Mouse (Mus musculus) midbrain, embryonic 15.5 days (tissue): ENCODE measurements at regions not wholly inside any gene's neighbourhood (a gene's known extent, or its start where the extent isn't known, plus 50 kb on each side); places are given as distances from the start of the nearest gene placed in this dataset.

Experiments
- ATAC-seq: fragments of 200-750 bp; cut with Nextera tagmentation; replicated peaks from 2 replicates; pipeline ENCODE4 v1.8.0; 2017; ENCODE audit warnings: moderate TSS enrichment
- H3K27ac ChIP-seq: fragments of 300-500 bp; sonication (generic); 2 replicates; pipeline ENCODE4 v1.5.1; 2015; ENCODE audit warnings: mild to moderate bottlenecking, inconsistent platforms
- H3K27me3 ChIP-seq: fragments of 300-500 bp; sonication (generic); replicated peaks from 2 replicates; pipeline ENCODE4 v1.6.1; 2015; ENCODE audit warnings: inconsistent platforms
- H3K36me3 ChIP-seq: fragments of 300-500 bp; sonication (generic); replicated peaks from 2 replicates; pipeline ENCODE4 v1.6.1; 2015; ENCODE audit warnings: inconsistent platforms
- H3K4me1 ChIP-seq: fragments of 300-500 bp; sonication (generic); 2 replicates; pipeline ENCODE4 v1.6.1; 2015; ENCODE audit warnings: inconsistent platforms
- H3K4me2 ChIP-seq: fragments of 300-500 bp; sonication (generic); 2 replicates; pipeline ENCODE4 v1.6.1; 2015; ENCODE audit warnings: inconsistent platforms, mild to moderate bottlenecking, moderate library complexity
- H3K4me3 ChIP-seq: fragments of 300-500 bp; sonication (generic); 2 replicates; pipeline ENCODE4 v1.5.1; 2015; ENCODE audit warnings: mild to moderate bottlenecking, inconsistent platforms
- H3K9ac ChIP-seq: fragments of 300-500 bp; sonication (generic); 2 replicates; pipeline ENCODE4 v1.6.1; 2015; ENCODE audit warnings: mild to moderate bottlenecking, inconsistent platforms
- H3K9me3 ChIP-seq: fragments of 300-500 bp; sonication (generic); 2 replicates; pipeline ENCODE4 v1.6.1; 2016; ENCODE audit warnings: inconsistent platforms
- WGBS: fragments of 180-500 bp; shearing (Covaris S2); methylation state at CpG from one replicate; pipeline ENCODE4 v1.1.7; 2015; ENCODE audit warnings: mixed read lengths; 5-methylcytosine and 5-hydroxymethylcytosine counted together

DNA sequence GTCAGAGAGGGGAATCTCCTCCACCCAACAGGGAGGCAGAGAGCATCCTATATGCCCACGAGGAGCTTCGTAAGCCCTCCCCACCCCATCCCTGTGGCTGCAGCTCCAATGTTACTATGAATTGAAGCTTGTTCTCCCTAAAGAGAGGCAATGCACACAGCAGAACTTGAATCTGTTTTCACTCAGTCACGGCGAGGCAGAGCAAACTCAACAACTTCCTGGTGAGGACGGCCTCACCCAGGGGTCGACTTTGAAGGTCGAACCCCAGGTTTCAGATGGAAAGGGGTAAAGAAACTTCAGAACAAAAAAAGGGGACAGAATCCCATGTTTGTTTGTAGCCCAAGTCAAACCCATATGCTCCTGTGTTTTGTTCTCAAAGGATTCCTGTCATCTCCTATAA lies 538.5 kb upstream of the Gm19410 start:
- ATAC-seq = no peak
- WGBS = 87% methylated on average over 7 of the region's 7 CpGs
- H3K4me2 ChIP-seq = no peak overlapping the region
- no peaks in the 10 kb centered on the region for H3K4me1 ChIP-seq
- no peaks in the 10 kb centered on the region for H3K27me3 ChIP-seq
- no peak overlapping the region for H3K27ac ChIP-seq
- H3K4me3 ChIP-seq = no peak overlapping the region
- H3K9ac ChIP-seq = no peak overlapping the region
- no peaks in the 10 kb centered on the region for H3K9me3 ChIP-seq
- H3K36me3 ChIP-seq = no peaks in the 10 kb centered on the region

DNA sequence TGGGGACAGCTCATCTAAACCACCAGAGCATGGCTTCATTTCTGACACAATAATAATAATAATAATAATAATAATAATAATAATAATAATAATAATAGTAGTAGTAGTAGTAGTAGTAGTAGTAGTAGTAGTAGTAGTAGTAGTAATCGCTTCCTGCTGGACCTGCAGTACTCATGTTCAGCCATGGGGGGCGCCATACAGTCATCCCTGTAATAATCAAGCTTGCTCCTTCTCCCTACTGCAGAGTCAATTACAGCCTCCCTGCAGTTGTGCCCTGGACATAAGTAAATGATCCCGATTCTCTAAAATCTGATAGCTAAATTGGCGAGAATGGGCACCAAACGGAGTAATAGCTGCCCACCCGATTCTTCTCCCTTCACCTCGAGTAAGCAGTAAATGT lies 537.1 kb upstream of the Gm19410 start:
- Histone ChIP-seq H3K36me3 (no peaks in the 10 kb centered on the region), H3K27ac (no peak overlapping the region), H3K4me2 (no peak overlapping the region), H3K4me1 (no peaks in the 10 kb centered on the region), H3K27me3 (no peaks in the 10 kb centered on the region), H3K4me3 (no peak overlapping the region), H3K9ac (no peak overlapping the region), H3K9me3 (no peaks in the 10 kb centered on the region)
- 80% methylated on average over 7 of the region's 7 CpGs for WGBS
- ATAC-seq = no peak

DNA sequence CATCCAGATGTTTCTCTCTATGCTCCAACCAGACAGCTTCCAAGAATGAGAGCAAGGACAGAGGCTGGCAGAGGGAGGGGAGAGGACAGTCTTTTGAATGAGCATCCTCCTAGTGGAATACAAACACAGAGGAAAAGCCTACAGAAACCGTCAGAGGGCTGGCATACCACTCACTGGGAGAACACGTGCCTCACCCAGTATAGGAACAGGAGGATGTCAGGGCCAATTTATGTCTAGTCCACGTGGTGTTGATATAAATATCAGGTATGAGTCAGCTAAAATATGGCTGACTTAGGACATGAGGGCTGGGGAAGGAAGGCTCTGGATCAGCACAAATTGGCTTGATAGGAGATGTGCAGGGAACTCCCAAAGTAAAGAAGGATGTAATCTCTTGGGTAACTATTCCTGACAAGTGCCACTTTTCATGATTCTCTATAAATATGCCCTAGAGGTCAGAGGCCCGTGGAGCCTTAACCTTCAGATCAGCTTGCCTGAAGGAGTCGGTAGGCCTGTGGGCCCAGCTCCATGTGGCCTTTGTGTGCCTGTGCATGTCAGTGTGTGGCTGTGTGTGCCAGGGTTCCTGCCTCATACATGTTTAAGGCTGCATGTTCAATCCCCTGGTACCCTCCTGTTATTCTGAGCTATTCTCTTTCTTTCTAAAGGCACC lies 531.9 kb upstream of the Gm19410 start:
- Histone ChIP-seq H3K27me3 (no peaks in the 10 kb centered on the region), H3K27ac (peak overlapping the region; percentile 47)
- WGBS = 56% methylated on average over 5 of the region's 5 CpGs

GRCm38 (mm10) chr8:35234436-35234835 lies 531.2 kb upstream of the Gm19410 start:
- Histone ChIP-seq H3K9me3 (no peaks in the 10 kb centered on the region), H3K4me2 (no peak overlapping the region), H3K9ac (no peak overlapping the region), H3K4me3 (no peak overlapping the region), H3K4me1 (peaks cover 11% of the 10 kb centered on the region), H3K36me3 (no peaks in the 10 kb centered on the region), H3K27me3 (no peaks in the 10 kb centered on the region), H3K27ac (peak overlapping the region; percentile 61)
- ATAC-seq = peak; percentile 59
- 39% methylated on average over 5 of the region's 5 CpGs for WGBS

More for the DNA sequence above, 531.9 kb upstream of the Gm19410 start:
- H3K4me2 ChIP-seq = no peak overlapping the region
- H3K9me3 ChIP-seq = no peaks in the 10 kb centered on the region
- no peak overlapping the region for H3K9ac ChIP-seq
- H3K36me3 ChIP-seq = no peaks in the 10 kb centered on the region
- no peak for ATAC-seq
- peaks cover 11% of the 10 kb centered on the region for H3K4me1 ChIP-seq
- H3K4me3 ChIP-seq = no peak overlapping the region

- 70% methylated on average over 8 of the region's 8 CpGs for WGBS
- H3K36me3 ChIP-seq = no peaks in the 10 kb centered on the region
Measured at GRCm38 (mm10) chr8:35235815-35236509, 529.6 kb upstream of the Gm19410 start.

GRCm38 (mm10) chr8:35237279-35237678 lies 528.3 kb upstream of the Gm19410 start:
- no peak overlapping the region for H3K4me2 ChIP-seq
- no peak overlapping the region for H3K27ac ChIP-seq
- no peaks in the 10 kb centered on the region for H3K27me3 ChIP-seq
- H3K4me3 ChIP-seq = no peak overlapping the region
- no peak overlapping the region for H3K9ac ChIP-seq
- H3K9me3 ChIP-seq = no peaks in the 10 kb centered on the region
- ATAC-seq = no peak
- H3K36me3 ChIP-seq = no peaks in the 10 kb centered on the region
- WGBS = 90% methylated on average over 6 of the region's 6 CpGs
- H3K4me1 ChIP-seq = peaks cover 11% of the 10 kb centered on the region

More at GRCm38 (mm10) chr8:35235815-35236509, 529.6 kb upstream of the Gm19410 start:
- no peak overlapping the region for H3K4me2 ChIP-seq
- no peak overlapping the region for H3K4me3 ChIP-seq
- no peaks in the 10 kb centered on the region for H3K9me3 ChIP-seq
- no peaks in the 10 kb centered on the region for H3K27me3 ChIP-seq
- H3K9ac ChIP-seq = no peak overlapping the region
- peaks cover 11% of the 10 kb centered on the region for H3K4me1 ChIP-seq
- 0 out of 2 replicates have a peak overlapping the region, but pooled peaks have one; percentile 36 for H3K27ac ChIP-seq
- ATAC-seq = no peak

- no peak overlapping the region for H3K4me2 ChIP-seq
- H3K4me1 ChIP-seq = peaks cover 3% of the 10 kb centered on the region
- H3K27ac ChIP-seq = no peak overlapping the region
- 89% methylated on average over 6 of the region's 6 CpGs for WGBS
- no peaks in the 10 kb centered on the region for H3K9me3 ChIP-seq
- no peak overlapping the region for H3K4me3 ChIP-seq
- no peaks in the 10 kb centered on the region for H3K36me3 ChIP-seq
- no peak overlapping the region for H3K9ac ChIP-seq
- no peaks in the 10 kb centered on the region for H3K27me3 ChIP-seq
- no peak for ATAC-seq
Measured at GRCm38 (mm10) chr8:35240884-35241283, 524.7 kb upstream of the Gm19410 start.

- peaks cover 3% of the 10 kb centered on the region for H3K4me1 ChIP-seq
- H3K9me3 ChIP-seq = no peaks in the 10 kb centered on the region
- H3K4me2 ChIP-seq = no peak overlapping the region
- H3K4me3 ChIP-seq = no peak overlapping the region
- 30% methylated on average over 11 of the region's 11 CpGs for WGBS
- no peaks in the 10 kb centered on the region for H3K36me3 ChIP-seq
- no peak overlapping the region for H3K9ac ChIP-seq
- no peaks in the 10 kb centered on the region for H3K27me3 ChIP-seq
- ATAC-seq = no peak
- H3K27ac ChIP-seq = no peak overlapping the region
Measured at GRCm38 (mm10) chr8:35243555-35243954, 522.0 kb upstream of the Gm19410 start.

DNA sequence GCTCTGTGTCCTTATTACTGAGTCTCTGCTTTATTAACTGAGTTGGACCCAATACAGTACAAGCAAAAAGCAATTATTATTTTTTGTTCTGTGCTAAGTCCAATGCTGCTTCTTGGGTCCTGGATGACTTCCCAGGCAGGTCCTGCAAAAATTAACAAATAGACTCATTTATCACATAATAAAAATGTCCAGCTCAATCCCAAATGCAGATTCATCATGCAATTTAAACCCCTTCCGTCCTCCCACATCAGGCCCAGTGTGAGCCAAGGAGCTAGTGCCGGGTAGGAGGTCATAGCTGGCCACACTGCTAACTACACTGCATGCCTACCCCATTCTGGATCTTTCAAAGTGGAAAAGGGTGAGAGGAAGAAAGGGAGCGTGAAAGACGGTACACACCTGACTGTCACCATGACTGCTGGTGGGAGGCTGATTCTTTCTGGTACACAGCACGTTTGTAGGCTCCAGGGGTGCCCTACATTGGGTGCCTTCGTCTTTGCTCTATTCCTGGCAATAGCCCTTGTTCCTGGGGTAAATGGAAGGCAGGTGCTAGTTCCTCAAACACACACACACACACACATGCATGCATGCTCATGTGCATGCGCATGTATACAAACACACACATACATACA lies 515.7 kb upstream of the Gm19410 start:
- no peaks in the 10 kb centered on the region for H3K27me3 ChIP-seq
- H3K4me2 ChIP-seq = no peak overlapping the region
- no peaks in the 10 kb centered on the region for H3K4me1 ChIP-seq
- whole genome bisulfite sequencing = 90% methylated on average over 7 of the region's 7 CpGs
- no peaks in the 10 kb centered on the region for H3K9me3 ChIP-seq
- H3K27ac ChIP-seq = no peak overlapping the region
- H3K9ac ChIP-seq = no peak overlapping the region
- no peaks in the 10 kb centered on the region for H3K36me3 ChIP-seq
- no peak overlapping the region for H3K4me3 ChIP-seq
- ATAC-seq = no peak

GRCm38 (mm10) chr8:35250641-35251040 lies 514.9 kb upstream of the Gm19410 start:
- no peak overlapping the region for H3K27ac ChIP-seq
- H3K36me3 ChIP-seq = no peaks in the 10 kb centered on the region
- no peaks in the 10 kb centered on the region for H3K27me3 ChIP-seq
- 73% methylated on average over 4 of the region's 4 CpGs for WGBS
- ATAC-seq = no peak
- H3K9me3 ChIP-seq = no peaks in the 10 kb centered on the region
- no peak overlapping the region for H3K4me3 ChIP-seq
- no peak overlapping the region for H3K9ac ChIP-seq
- H3K4me1 ChIP-seq = no peaks in the 10 kb centered on the region
- no peak overlapping the region for H3K4me2 ChIP-seq

- H3K4me1 ChIP-seq = no peaks in the 10 kb centered on the region
- no peaks in the 10 kb centered on the region for H3K9me3 ChIP-seq
- ATAC-seq = no peak
- H3K27ac ChIP-seq = no peak overlapping the region
- no peak overlapping the region for H3K9ac ChIP-seq
- 91% methylated on average over 4 of the region's 4 CpGs for WGBS
- no peak overlapping the region for H3K4me3 ChIP-seq
- no peaks in the 10 kb centered on the region for H3K27me3 ChIP-seq
- no peaks in the 10 kb centered on the region for H3K36me3 ChIP-seq
- H3K4me2 ChIP-seq = no peak overlapping the region
Measured at GRCm38 (mm10) chr8:35253946-35254345, 511.6 kb upstream of the Gm19410 start.

DNA sequence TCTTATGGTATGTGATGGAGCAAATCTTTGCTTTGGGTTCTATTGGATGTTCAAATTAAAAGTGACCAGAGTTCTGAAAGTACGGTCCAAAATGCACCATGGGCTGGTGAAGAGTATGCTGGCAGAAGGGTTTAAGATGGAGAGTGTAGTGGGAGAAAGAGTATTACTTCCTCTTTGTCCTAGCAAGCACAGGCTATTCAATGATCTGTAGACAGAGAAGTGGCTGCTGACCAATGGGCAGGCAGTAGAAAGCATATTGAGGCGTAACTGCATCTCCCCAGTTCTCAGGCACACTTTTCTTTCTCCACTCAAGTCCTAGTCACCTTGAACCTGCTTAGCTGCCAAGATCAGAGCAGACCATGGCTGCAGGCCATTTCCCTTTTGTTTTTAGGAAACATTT lies 510.3 kb upstream of the Gm19410 start:
- no peaks in the 10 kb centered on the region for H3K4me1 ChIP-seq
- no peak overlapping the region for H3K27ac ChIP-seq
- H3K9me3 ChIP-seq = no peaks in the 10 kb centered on the region
- no peak overlapping the region for H3K4me3 ChIP-seq
- no peak overlapping the region for H3K4me2 ChIP-seq
- WGBS = 87% methylated on average over 2 of the region's 2 CpGs
- no peak overlapping the region for H3K9ac ChIP-seq
- no peak for ATAC-seq
- H3K27me3 ChIP-seq = no peaks in the 10 kb centered on the region
- no peaks in the 10 kb centered on the region for H3K36me3 ChIP-seq
